Mouse (Mus musculus) activated CD4-positive, CD25-positive, alpha-beta regulatory T cell, adult 4 months (primary cell): ENCODE results near the gene Gas2l2. TPM values are rescaled to one million over a fixed set of nuclear protein-coding genes. Genes with fewer than 3 reads are reported as not detected.

Experiments
- ATAC-seq: one replicate; pipeline ENCODE4 v1.8.0; 2017
- polyA plus RNA-seq, 2 experiments: library from polyadenylated mRNA; unstranded; fragments of 100-300 nt; shearing (Covaris generic); gene quantifications; one replicate each; pipeline ENCODE4 v1.2.1; 2017

Gene Gas2l2
- polyA plus RNA-seq, 2 experiments from 2014 or later: not detected

DNA sequence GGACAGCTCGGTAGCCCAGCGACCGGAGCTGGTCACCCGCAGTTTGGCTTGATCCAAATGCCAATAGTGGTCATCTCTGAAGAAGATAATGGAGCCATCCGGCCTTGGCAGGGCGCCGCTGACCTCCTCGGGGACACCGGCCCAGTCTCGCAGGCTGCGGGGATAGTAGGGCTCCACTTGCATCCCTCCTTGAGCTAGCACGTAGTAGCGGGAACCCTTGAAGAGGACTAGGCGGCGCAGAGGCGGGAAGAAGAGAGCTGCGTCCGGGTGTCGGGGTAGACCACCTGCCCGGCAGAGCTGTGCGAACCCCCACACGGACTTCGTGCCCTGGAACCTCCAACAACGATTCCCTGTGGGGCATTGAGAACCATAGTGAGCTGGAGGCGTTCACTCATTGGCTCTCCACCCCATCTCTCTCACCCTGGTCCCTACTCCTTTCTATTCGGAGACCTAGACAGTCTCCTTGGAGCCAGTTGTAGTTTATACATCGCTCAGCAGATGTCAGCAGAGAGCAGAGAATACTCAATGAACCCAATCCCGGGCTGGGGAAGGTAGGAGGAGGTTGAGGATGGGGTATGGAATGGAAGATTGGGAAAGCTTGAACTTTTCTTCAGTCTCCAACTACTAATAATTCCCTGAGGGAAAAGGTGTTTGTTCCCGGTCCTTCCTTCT is 13.5 kb upstream of the Gas2l2 start:
- no peak for ATAC-seq

DNA sequence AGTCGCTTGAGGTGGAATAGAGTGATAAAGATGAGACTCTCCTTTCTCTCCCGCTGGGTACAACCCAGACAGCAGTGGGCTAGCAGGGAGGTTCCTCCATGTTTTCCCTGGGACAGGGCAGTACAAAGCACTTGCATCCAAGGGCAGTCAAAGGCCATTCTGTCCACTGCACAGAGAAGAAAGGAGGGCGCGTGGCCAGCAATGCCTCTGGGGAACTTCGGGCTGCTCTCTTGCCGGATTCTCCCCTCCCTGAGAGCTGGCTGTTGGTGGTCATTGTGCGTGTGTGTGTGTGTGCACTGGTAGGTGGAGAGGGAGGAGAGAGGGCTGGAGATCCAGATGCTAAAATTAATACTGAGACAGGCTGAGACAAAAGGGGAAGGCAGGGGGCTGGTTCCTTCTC is 12.0 kb upstream of the Gas2l2 start:
- no peak for ATAC-seq

DNA sequence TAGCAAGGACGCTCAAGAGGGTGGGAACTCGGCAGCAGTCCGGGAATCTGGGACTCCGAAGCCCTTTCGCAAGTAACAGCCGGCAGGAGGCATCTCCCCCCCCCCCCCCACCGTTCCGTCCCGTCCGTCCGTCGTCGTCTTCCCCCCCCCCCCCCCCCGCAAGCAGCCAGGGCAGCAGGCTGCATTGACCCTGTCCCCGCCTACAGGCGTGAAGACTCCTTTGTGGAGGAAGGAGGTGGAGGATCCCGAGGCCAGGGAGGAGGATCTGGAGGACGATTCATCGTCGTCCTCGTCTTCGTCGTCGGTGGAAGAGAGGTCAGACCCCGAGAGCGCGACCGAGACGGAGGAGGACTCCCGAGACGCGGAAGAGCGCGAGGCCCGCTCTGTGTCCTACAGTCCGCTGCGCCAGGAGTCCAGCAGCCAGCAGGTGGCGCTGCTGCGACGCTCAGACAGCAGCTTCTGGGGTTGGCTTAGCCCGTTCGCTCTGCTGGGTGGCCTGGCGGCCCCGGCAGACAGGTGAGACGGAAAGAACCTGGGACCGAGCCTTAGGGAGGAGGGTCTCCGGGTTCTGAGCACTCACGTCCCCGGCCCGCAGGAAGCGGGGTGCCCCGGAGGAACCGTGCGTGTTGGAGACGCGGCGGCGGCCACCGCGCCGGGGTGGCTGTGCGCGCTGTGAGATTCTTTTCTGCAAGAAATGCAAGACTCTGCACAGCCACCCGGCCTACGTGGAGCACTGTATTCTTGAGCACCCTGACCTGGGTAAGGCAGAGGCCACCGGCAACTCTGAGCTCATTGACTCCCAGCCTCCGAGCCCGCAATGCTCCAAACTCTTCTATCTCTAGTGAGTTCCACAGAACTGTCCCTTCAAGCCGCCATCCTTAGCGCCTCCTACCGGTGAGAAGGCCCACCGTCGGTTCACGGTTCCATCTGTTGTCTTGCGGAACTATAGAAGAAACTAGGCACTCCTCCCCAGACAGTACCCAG is 11.1 kb upstream of the Gas2l2 start:
- peak; percentile 90 for ATAC-seq

DNA sequence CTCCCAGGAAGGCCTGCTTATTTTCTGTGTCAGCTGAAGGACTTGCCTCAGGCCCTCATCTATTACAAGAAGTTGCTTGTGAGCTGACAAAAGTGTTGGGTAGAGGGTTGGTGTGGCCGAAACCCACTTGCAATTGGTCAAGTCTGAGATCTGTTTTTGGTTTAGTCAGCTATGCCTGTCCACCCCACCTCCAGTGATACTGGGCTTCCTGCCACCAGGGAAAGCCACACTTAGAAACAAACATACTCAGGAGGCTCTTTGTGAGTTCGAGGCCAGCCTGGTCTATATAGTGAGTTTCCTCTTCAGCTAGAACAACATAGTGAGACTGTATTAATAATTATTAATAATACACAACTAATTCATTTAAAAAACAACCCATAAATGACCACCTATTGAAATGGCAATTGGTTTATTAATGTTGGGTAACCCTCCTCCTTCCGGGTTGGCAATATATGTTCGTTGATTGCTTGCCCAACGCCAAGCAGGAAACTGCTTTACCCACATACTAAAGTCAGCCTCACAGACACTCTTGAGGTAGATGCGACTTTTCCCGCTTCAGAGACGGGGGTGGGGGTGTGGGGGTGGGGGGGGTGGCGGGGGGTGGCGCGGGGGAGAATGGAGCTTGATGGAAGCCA is 10.3 kb upstream of the Gas2l2 start:
- ATAC-seq: no peak

DNA sequence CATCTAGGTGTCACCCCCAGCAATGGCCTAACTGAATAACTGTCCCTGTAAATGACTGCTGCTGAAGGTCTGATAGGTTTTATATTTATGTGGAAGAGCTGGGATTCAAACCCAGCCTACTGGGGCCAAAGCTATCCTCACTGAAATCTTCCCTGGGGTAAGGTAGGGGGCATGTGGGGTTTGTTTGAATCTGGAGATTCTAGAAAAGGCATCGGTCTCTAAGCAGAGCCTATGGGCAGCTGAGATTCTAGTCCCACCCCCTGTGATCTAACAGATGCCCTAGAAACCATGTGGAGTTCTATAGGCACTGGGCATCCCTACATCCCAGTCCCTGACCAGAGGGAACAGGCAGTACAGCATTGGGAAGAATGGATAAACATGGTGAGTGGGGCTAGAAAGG is 8.1 kb upstream of the Gas2l2 start, which contains the start of gene 1700020L24Rik:
TSS of gene 1700020L24Rik (plus strand) at position 301 of the 400 bp plus-strand sequence.
- ATAC-seq: no peak

DNA sequence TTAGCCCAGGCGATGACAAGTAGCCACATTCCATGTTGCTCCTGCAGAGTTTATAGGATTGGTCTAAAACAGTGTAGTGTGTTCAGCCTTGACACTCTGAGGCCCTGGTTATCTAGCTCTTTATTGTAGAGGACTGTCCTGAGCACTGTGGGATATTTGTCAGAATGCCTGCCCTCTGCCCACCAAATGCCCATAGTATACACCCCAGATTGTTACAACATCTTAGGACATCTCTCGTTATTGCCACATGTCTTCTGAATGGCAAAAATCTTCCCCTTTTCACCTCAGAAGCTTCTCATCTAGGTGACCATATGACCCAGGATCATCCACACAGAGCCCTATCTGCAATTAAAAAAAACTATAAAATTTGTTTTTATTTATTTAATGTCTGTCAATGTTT is 3.3 kb upstream of the Gas2l2 start:
- no peak for ATAC-seq

DNA sequence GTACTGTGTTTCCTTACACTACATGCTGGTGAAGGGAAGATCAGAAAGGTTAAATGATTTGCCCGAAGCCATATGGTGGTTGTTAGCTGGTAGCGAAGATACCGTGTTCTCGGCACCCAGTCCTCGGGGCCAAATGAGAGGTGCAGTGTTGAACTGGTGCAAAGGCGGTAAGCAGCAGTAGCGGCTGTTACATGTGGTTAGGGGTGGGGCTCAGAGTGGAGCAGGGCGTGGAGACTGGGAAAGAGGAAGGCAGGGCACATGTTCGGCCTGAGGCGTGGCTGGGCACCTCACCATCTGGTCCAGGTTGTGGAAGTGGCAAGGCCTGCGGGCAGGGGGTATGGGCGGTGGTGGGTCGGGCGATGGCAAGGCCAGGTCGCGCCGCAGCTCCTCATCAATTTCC is 2.3 kb downstream of the Gas2l2 start:
- no peak for ATAC-seq

DNA sequence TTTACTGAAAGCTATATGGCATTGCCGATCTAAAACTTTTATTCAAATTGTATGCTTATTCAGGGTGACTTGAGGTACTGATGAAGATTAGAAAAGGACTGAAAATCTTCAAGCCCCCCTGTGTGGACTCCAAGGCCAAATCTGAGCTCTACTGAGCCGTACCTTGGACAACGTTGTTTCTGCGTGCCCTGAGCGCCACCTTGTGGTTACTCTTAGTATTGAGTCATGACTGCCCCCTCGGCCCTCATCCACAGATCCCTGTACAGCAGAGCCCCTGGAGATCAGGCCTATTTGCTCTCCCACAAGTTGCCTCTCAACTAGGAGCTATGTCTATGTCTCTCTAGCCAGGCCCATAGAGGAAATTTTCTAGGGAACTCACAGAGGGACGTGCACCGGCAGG is 4.6 kb downstream of the Gas2l2 start:
- ATAC-seq: no peak

DNA sequence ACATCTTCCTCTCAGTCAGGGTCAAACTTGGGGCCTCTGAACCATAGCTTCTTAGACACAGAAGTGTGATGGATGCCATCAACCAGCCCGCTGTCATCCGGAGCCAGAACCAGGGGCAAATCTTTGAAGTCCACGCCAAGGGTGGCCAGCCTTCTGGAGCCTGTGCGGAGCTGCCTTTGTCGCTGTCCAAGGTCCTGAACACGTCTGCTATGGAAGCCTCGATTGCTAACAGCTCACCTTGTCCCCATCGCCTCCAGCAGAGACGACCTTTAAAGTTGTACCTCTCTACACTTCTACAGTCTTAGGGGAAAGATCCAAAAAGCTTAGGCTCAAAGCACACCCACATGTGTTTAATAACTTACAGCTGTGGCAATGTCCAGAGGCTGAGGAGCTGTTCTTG is 8.0 kb downstream of the Gas2l2 start:
- no peak for ATAC-seq

DNA sequence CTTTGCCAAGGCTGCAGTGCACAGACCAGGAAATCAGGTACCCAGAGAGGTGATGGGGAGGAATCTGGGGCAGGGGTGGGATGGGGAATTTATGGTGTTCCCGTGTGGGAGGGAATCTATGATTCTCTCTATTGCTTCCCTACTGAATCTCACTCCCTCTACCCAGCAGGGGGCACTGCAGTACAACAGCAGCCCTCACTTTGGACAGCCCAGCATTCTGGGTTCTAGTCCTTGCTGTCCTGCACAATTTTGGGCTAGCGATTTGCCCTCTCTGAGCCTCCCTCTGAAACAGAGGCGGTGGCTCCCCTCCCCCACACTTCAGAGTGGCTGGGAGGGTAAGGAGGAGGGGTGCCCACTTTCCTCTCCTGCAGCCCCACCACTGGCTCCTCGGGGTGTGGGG is 8.9 kb downstream of the Gas2l2 start:
- no peak for ATAC-seq

DNA sequence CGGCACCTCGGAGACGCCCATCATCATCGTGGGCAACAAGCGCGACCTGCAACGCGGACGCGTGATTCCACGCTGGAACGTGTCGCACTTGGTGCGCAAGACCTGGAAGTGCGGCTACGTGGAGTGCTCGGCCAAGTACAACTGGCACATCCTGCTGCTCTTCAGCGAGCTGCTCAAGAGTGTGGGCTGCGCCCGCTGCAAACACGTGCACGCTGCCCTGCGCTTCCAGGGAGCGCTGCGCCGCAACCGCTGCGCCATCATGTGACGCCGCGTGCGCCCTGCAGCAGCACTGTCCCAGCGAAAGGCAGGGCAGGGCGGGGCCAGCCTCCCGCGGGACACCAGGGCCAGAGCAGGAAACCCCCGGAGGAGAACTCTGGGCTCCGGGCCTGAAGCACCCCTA is 10.7 kb downstream of the Gas2l2 start:
- no peak for ATAC-seq

DNA sequence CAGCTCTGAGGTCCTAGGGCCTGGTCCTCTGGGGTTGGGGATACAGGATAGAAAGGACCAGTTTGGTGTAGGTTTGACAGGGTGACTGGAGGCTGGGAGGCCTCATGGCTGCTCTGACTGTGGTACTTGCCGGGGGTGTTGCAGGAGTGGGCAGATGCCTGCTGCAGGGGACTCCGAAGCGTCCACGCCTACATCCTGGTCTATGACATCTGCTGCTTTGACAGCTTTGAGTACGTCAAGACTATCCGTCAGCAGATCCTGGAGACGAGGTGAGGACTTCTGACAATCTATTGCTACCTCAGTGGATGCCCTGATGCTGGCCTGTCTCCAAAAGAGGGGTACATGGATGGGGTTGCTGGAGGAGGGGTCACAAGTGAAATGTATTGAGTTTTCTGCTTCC is 11.5 kb downstream of the Gas2l2 start:
- no peak for ATAC-seq

DNA sequence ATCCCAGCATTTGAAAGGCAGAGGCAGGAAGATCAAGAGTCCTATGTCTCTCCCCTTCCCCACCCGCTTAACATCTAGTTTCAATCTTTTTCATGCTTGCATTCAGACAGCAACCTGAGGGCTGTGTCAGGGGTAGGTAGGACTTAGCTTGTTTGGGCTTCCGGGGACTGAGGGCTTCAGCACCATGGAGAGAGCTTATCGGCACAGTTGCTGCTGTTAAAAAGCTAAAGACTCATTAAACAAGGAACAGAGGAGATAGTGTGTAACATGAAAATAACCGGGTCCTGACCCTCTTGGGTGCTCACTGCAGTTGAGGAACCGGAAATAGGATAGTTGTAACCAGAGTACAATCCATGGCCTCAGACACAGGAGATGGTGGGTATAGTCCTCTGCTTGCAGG is 12.2 kb downstream of the Gas2l2 start:
- no peak for ATAC-seq

DNA sequence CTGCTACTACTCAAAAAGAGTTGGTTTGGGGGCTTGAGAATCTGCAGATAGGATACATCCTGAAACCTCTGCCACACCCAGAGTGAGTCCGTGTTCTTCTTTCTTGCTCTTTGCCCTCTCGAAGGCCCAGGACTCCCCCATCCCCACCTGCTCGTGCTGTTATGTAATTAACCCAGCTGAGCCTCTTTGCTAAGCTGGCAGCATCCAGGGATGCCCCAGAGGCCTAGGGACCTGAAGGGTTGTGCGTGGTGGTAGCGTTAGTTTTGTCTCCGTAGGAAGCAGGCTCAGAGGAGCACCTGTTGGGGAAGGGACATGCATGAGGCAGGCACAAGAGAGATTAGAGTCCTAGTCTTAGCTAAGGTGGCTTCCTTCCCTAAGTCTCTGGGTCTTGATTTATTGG is 18.7 kb downstream of the Gas2l2 start:
- no peak for ATAC-seq

DNA sequence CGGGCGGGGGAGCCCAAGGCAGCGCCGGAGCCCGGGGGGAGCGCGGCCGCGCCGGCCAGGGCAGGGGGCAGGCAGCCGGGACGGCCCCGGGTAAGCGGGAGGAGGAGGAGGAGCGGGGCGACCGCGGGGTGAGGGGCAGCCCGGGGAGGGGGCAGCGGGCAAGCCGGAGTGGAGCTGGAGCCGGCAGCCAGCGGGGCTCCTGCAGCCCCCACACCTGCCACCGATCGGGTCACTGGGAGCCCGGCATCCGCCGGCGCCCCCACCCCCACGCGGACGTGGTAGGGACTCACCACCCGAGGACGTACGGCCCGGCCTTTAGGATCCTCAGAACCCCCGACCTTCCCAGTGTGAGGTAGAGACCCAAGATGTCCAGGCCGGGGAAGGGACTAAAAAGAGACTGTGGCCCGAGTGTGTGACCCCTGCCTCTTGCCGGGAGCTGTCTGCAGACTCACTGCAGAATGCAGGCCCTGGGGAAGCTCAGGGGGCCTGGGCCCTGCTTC is 19.4 kb downstream of the Gas2l2 start:
- no peak for ATAC-seq

DNA sequence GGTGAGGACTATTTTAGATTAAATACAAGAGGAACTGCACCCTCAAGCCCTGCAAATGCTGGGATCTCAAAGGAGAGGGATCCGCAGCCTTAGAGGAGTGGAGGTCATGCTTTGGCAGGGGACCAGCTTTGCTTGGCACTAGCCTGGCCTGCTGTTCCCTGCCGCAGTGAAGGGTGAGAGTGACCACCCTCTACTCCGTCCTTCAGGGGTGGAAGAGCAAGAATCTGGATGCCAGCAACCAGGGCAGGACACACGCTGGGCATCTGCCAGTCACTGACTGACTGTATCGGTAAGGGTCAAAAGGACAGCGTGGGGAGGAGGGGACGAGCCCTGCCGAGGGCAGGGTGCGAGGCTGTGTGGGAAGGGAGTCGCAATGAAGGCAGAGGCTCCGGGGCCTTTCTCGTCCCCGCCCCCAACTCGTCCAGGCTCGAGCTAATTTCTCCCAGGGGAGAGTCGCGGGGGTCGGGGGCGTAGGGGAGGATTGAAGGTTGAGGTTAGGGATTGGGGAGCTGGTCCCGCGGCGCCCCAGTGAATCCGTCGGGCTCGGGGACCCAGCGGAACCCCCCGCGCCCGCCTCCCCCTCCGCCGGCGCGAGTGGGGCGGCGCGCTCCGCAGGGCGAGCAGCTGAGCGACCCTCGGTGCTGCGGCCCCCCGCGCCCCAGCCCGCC is 20.0 kb downstream of the Gas2l2 start, which contains the start of gene Rasl10b:
TSS of gene Rasl10b (plus strand) at position 51 of the 668 bp plus-strand sequence.
- no peak for ATAC-seq

DNA sequence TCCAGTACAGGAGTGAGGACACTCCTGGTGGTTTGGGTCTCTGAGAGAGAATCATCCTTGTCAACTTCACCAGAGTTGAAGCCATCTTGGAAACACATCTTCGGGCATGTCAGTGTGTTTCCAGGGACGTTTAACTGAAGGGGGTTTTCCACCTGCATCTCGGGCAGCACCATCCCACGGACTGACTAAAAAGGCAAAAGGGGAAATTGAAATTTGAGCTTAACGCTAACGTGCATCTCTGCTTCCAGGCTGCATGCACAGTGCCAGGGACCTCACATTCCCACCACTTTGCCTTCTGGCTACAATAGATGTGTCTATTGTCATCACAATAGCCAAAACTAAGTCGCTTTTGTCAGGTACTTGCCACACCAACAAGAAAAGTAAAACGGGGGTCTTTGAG is 21.0 kb downstream of the Gas2l2 start:
- no peak for ATAC-seq

DNA sequence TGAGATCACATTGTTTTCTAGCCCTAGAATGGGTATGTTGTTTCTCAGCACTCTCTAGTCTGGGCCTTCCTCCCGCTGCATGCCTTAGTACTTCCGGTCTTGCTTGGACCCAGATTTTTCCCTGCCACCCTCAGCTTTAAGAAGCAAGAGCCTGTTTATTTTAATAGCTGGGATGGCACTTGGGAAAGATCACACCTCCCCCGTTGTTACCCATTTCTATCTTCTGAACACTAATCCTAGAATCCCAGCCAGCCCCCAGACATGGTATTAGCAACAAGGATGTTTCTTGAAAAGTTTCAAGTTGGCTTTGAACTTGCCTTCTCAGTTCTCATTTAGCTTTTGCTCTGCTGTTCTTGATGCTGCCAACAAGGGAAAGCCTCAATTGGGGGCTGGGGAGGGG is 22.9 kb downstream of the Gas2l2 start:
- ATAC-seq: no peak

DNA sequence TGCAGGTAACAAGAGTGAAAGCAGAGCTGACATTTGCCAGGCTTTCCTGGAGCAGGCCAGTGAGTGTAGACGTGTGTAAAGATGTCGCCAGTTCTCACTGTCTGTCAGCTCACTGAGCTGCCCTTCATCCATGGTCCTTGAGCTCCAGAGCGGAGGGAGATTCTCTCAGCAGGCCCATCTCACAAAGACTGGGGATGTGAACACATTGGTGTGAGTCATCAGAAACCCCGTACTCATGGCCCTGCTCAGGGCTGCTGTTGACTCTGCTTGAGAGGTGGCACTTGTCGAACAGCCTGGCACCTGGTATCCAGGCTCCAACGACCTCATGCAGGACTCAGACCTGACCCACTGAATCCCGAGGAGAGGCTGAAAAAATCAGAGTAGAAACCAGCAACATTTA is 25.5 kb downstream of the Gas2l2 start:
- ATAC-seq: no peak

DNA sequence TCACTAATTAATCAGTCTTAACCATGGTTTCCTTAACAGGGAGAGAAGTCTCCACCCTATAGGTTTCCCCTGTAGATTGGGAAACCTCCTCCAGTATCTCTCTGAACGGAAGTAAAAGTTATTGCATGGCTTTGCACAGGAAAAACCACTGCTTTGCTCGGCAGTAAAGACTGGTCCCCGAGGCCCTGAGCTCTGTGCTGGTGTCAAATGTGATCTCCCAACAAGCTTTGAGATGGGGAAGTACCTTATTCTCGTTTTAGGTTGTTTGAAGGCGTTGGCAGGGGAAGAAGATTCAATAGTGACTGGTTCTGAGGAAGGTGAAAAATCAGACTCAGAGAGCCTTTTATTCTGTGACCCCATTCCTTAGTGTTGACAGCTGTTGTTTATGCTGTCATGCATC is 30.5 kb downstream of the Gas2l2 start:
- ATAC-seq: no peak

DNA sequence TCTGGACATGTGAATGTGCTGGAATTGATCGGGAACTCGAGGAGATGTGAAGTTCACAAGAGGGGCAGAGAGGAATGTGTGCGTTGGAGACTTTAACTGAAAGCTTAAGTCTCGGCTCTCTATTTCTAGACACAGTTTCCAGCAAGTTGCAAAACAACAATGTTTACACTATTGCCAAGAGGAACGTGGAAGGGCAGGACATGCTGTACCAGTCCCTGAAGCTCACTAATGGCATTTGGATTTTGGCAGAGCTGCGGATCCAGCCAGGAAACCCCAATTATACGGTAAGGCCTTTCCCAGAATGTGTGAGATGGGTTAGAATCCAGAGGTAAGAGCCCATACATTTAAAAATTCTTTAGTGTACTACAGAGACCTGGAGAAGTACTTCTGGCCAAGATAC is 31.6 kb downstream of the Gas2l2 start:
- ATAC-seq: no peak

DNA sequence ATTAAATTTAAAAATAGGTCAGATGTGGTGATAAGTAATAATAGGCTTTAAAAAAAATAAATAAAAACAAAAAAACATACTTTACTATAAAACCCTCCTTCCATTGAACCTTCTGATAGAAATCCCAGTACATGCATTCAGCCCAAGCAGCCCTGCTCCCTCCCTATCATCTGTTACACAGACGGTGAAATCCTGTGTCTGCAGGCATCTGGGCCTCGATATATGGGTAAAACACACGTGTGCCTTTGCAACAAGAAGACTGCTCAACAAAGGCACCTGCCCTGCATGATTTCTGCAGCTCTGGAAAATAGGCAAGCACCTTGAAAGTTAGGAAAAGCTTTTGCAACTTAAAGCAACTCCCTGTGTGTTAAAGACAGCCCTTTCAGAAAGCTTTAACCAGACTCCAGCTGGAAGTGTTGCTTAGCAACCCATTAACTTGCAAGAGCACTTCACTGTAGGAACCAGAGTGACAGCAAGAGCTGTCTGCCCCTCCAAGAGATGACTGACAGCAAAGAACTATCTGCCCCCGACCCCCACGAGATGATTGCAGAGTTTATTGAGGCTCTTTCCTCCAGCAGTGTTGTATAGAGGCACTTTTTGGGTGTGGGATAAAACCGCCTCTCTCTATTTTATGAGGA is 34.3 kb downstream of the Gas2l2 start:
- no peak for ATAC-seq
